In genomic region chr10:80826151-80827062, GRCm38 (mm10) we compare ENCODE assay signal across 8 mouse cellular contexts. TPM values are rescaled to one million over a fixed set of nuclear protein-coding genes. Genes with fewer than 3 reads are reported as not detected.
DNase-seq lines count a peak whose midpoint lies in the region; ATAC-seq and TF ChIP-seq lines count a peak whose summit lies in the region.

TSS of gene Oaz1 (plus strand) at chr10:80826656.

- peak within 1 kb of the TSS; percentile 95 for H3K27ac ChIP-seq in forebrain, embryonic 10.5 days
- peak within 1 kb of the TSS; percentile 94 for H3K27ac ChIP-seq in heart, embryonic 15.5 days
- peak within 1 kb of the TSS; percentile 90 for H3K27ac ChIP-seq in liver, embryonic 14.5 days
- H3K27ac ChIP-seq in neural tube, embryonic 11.5 days (ENCODE audit: low read depth, low read length) = peak within 1 kb of the TSS; percentile 76
- peak within 1 kb of the TSS; percentile 92 for H3K27ac ChIP-seq in stomach, postnatal 0 days (replicated peaks)

- peak; percentile 98 for ATAC-seq in heart, embryonic 15.5 days (replicated peaks; ENCODE audit: insufficient number of reproducible peaks, insufficient read depth, low FRiP score, low read depth)
- ATAC-seq in liver, embryonic 14.5 days (ENCODE audit: insufficient read depth) = peak; percentile 93
- peak; percentile 95 for ATAC-seq in neural tube, embryonic 11.5 days (ENCODE audit: insufficient read depth, low FRiP score, low TSS enrichment)
- ATAC-seq in stomach, postnatal 0 days (ENCODE audit: low FRiP score, low TSS enrichment) = peak; percentile 97

- H3K27me3 ChIP-seq in forebrain, embryonic 10.5 days (ENCODE audit: poor library complexity, severe bottlenecking) = no peaks in the 10 kb centered on the region
- no peaks in the 10 kb centered on the region for H3K27me3 ChIP-seq in heart, embryonic 15.5 days
- H3K27me3 ChIP-seq in liver, embryonic 14.5 days (ENCODE audit: control insufficient read depth, insufficient read depth, low read length) = no peaks in the 10 kb centered on the region; the same call in 1 of the 2 replicates
- no peaks in the 10 kb centered on the region for H3K27me3 ChIP-seq in neural tube, embryonic 11.5 days (ENCODE audit: control insufficient read depth, insufficient read depth, low read length)
- H3K27me3 ChIP-seq in stomach, postnatal 0 days (ENCODE audit: control insufficient read depth, insufficient read depth, low read length) = no peaks in the 10 kb centered on the region

- H3K9me3 ChIP-seq in forebrain, embryonic 10.5 days = no peaks in the 10 kb centered on the region
- H3K9me3 ChIP-seq in heart, embryonic 15.5 days (replicated peaks) = no peaks in the 10 kb centered on the region
- no peaks in the 10 kb centered on the region for H3K9me3 ChIP-seq in liver, embryonic 14.5 days (ENCODE audit: control insufficient read depth, low read length)
- H3K9me3 ChIP-seq in neural tube, embryonic 11.5 days (ENCODE audit: control insufficient read depth, low read length) = no peaks in the 10 kb centered on the region
- no peaks in the 10 kb centered on the region for H3K9me3 ChIP-seq in stomach, postnatal 0 days (ENCODE audit: control insufficient read depth, low read length)

- DNase-seq in CD8-positive naive resting alpha-beta T cell, adult 2 months (ENCODE audit: low read depth in 2 of 2, low spot score in 2 of 2) = peak; percentile 98
- DNase-seq in c-Kit-positive CD71-negative TER-119-negative erythroid progenitor cells, embryonic 14.5 days (ENCODE audit: low read depth) = peak; percentile 99
- DNase-seq in forebrain, embryonic 10.5 days (ENCODE audit: extremely low spot score, low spot score) = peak; percentile 99
- peak; percentile 99 for DNase-seq in kidney, postnatal 25 days
- peak; percentile 100 for DNase-seq in liver, embryonic 14.5 days (ENCODE audit: low read depth in 3 of 3, low spot score in 3 of 3)
- DNase-seq in neural tube, embryonic 11.5 days (ENCODE audit: low spot score) = peak; percentile 99
- peak; percentile 99 for DNase-seq in stomach, postnatal 0 days (ENCODE audit: low spot score)

- H3K4me1 ChIP-seq in forebrain, embryonic 10.5 days = peaks cover 47% of the 10 kb centered on the region
- H3K4me1 ChIP-seq in heart, embryonic 15.5 days (replicated peaks) = peaks cover 39% of the 10 kb centered on the region
- peaks cover 50 to 52% of the 10 kb centered on the region in 2 experiments for H3K4me1 ChIP-seq in liver, embryonic 14.5 days (replicated peaks; ENCODE audit: control insufficient read depth in 2 of 2, insufficient read depth in 2 of 2, low read length in 1 of 2)
- peaks cover 14% of the 10 kb centered on the region for H3K4me1 ChIP-seq in neural tube, embryonic 11.5 days (ENCODE audit: control insufficient read depth, insufficient read depth, low read length)
- peaks cover 3% of the 10 kb centered on the region; the same call in 1 of the 2 replicates for H3K4me1 ChIP-seq in stomach, postnatal 0 days (replicated peaks; ENCODE audit: control insufficient read depth, insufficient read depth)

- peak within 1 kb of the TSS; percentile 88 for H3K4me3 ChIP-seq in forebrain, embryonic 10.5 days
- H3K4me3 ChIP-seq in heart, embryonic 15.5 days = peak within 1 kb of the TSS; percentile 82
- peak within 1 kb of the TSS; percentile 93 to 96 for H3K4me3 ChIP-seq in liver, embryonic 14.5 days (ENCODE audit: insufficient read depth in 1 of 2, low read depth in 2 of 2, low read length in 2 of 2)
- H3K4me3 ChIP-seq in neural tube, embryonic 11.5 days (ENCODE audit: low read depth, low read length) = peak within 1 kb of the TSS; percentile 81
- peak within 1 kb of the TSS; percentile 71 for H3K4me3 ChIP-seq in stomach, postnatal 0 days (ENCODE audit: low read depth, low read length)

- peak within 1 kb of the TSS; percentile 90 for H3K9ac ChIP-seq in heart, embryonic 15.5 days
- H3K9ac ChIP-seq in liver, embryonic 14.5 days (replicated peaks) = peak within 1 kb of the TSS; percentile 94
- peak within 1 kb of the TSS; percentile 92 for H3K9ac ChIP-seq in neural tube, embryonic 11.5 days (ENCODE audit: low read length)
- H3K9ac ChIP-seq in stomach, postnatal 0 days (ENCODE audit: low read length) = peak within 1 kb of the TSS; percentile 96

- 0 out of 2 replicates have a peak, but pooled peaks have one; percentile 9 for TF ChIP-seq EP300 in liver, embryonic 14.5 days (IDR thresholded peaks at IDR 0.05; ENCODE audit: low read depth)
- TF ChIP-seq EP300 in stomach, postnatal 0 days (optimal IDR thresholded peaks at IDR 0.05) = peak; percentile 56

- WGBS in forebrain, embryonic 10.5 days = under 1% methylated on average over 82 of the region's 82 CpGs
- under 1% methylated on average over 78 of the region's 82 CpGs for WGBS in heart, embryonic 15.5 days
- WGBS in liver, embryonic 14.5 days (ENCODE audit: insufficient replicate concordance) = under 1% methylated on average over 77 of the region's 82 CpGs
- WGBS in neural tube, embryonic 11.5 days = under 1% methylated on average over 74 of the region's 82 CpGs
- WGBS in stomach, postnatal 0 days = under 1% methylated on average over 73 of the region's 82 CpGs

- peak within 1 kb of the TSS; percentile 93 for H3K4me2 ChIP-seq in heart, embryonic 15.5 days
- peak within 1 kb of the TSS; percentile 99 for H3K4me2 ChIP-seq in liver, embryonic 14.5 days (ENCODE audit: low read depth)
- peak within 1 kb of the TSS; percentile 96 for H3K4me2 ChIP-seq in neural tube, embryonic 11.5 days (ENCODE audit: low read depth)
- peak within 1 kb of the TSS; percentile 92 for H3K4me2 ChIP-seq in stomach, postnatal 0 days (replicated peaks; ENCODE audit: low read depth)

- H3K36me3 ChIP-seq in forebrain, embryonic 10.5 days (replicated peaks) = peaks cover 33% of the 10 kb centered on the region
- peaks cover 19% of the 10 kb centered on the region for H3K36me3 ChIP-seq in heart, embryonic 15.5 days
- peaks cover 30% of the 10 kb centered on the region for H3K36me3 ChIP-seq in liver, embryonic 14.5 days (replicated peaks; ENCODE audit: control insufficient read depth, insufficient read depth, low read depth)
- H3K36me3 ChIP-seq in neural tube, embryonic 11.5 days (ENCODE audit: control insufficient read depth, insufficient read depth, low read length) = peaks cover 4% of the 10 kb centered on the region
- no peaks in the 10 kb centered on the region for H3K36me3 ChIP-seq in stomach, postnatal 0 days (ENCODE audit: control insufficient read depth, insufficient read depth, low read length)

- peak; percentile 16; the same call in 1 of the 2 replicates for TF ChIP-seq CTCF in liver, embryonic 14.5 days (IDR thresholded peaks at IDR 0.05; ENCODE audit: low read depth)
- TF ChIP-seq CTCF in stomach, postnatal 0 days (IDR thresholded peaks at IDR 0.05; ENCODE audit: low read depth) = peak; percentile 12; the same call in 1 of the 2 replicates

RNA-seq across cellular contexts. Expression of gene Oaz1, which starts in this region (rescaled TPM):
- polyA plus RNA-seq in forebrain, embryonic 10.5 days (2016; fragmentation: Nextera tagmentation; extraction: Ambion mirVana) = 2,273 and 2,281 TPM in 2 replicates
- 1,772 and 2,077 TPM in 2 replicates for polyA plus RNA-seq in heart, embryonic 15.5 days (2015; fragmentation: Nextera tagmentation; extraction: Ambion mirVana)
- 673 and 795 TPM in 2 replicates for polyA plus RNA-seq in liver, embryonic 14.5 days (2012; rRNA removed)
- 1,285 and 1,384 TPM in 2 replicates for polyA plus RNA-seq in liver, embryonic 14.5 days (2014; fragmentation: Nextera tagmentation; extraction: Ambion mirVana)
- polyA plus RNA-seq in neural tube, embryonic 11.5 days (2014; fragmentation: Nextera tagmentation; extraction: Ambion mirVana) = 1,810 and 1,847 TPM in 2 replicates
- polyA plus RNA-seq in stomach, postnatal 0 days (2015; fragmentation: Nextera tagmentation; extraction: Ambion mirVana) = 1,070 and 1,103 TPM in 2 replicates

Comparison
In these comparisons a context has a peak if more than half of its experiments do, and no peak if none do; other contexts are left out.
1. Peak in every context shown above with its lines: DNase-seq, ATAC-seq, H3K4me3 ChIP-seq and H3K27ac ChIP-seq.